Mouse (Mus musculus): ENCODE measurements around the gene Gm21750. TPM values are rescaled to one million over a fixed set of nuclear protein-coding genes. Genes with fewer than 3 reads are reported as not detected.

The Gm21750 gene
- polyA plus RNA-seq, 1 experiment, result not detected

Other genes with a start within 250 kb of the Gm21750 start
- gene Med4, start 151.2 kb upstream of the Gm21750 start, polyA plus RNA-seq (2012; ENCODE audit: insufficient read depth, insufficient read length, missing spikeins), result 14.7 and 23.5 TPM in 2 replicates
- 1,877 and 1,970 TPM in 2 replicates for gene Sucla2, start 135.9 kb upstream of the Gm21750 start, polyA plus RNA-seq (2012; ENCODE audit: insufficient read depth, insufficient read length, missing spikeins)
- gene Nudt15, start 113.0 kb upstream of the Gm21750 start, polyA plus RNA-seq (2012; ENCODE audit: insufficient read depth, insufficient read length, missing spikeins), result 11.5 and 12.1 TPM in 2 replicates